Mouse (Mus musculus) midbrain, embryonic 11.5 days (tissue): ENCODE data around the gene Gm4756. TPM values are rescaled to one million over a fixed set of nuclear protein-coding genes. Genes with fewer than 3 reads are reported as not detected.
A peak's percentile ranks its signal among the peaks of the same experiment; 100 is the strongest.

Experiments used
- ATAC-seq: fragments of 200-750 bp; cut with Nextera tagmentation; 2 replicates; pipeline ENCODE4 v1.8.0; 2017; ENCODE audit warnings: moderate TSS enrichment, moderate library complexity; ENCODE audit not compliant: low FRiP score
- DNase-seq: peaks from one replicate; pipeline ENCODE4 v3.0.0; 2015; ENCODE audit warnings: low spot score; ENCODE audit errors: missing footprints
- H3K27ac ChIP-seq: fragments of 300-500 bp; sonication (generic); 2 replicates; pipeline ENCODE4 v1.5.1; 2014; ENCODE audit warnings: low read depth, low read length
- H3K27me3 ChIP-seq: fragments of 300-500 bp; sonication (generic); 2 replicates; pipeline ENCODE4 v1.6.1; 2014; ENCODE audit warnings: mild to moderate bottlenecking, low read length, moderate library complexity, mixed read lengths; ENCODE audit not compliant: control insufficient read depth, insufficient read depth
- H3K36me3 ChIP-seq: fragments of 300-500 bp; sonication (generic); 2 replicates; pipeline ENCODE4 v1.6.1; 2014; ENCODE audit warnings: mild to moderate bottlenecking, low read length, moderate library complexity, mixed read lengths; ENCODE audit not compliant: control insufficient read depth, insufficient read depth
- H3K4me1 ChIP-seq: fragments of 300-500 bp; sonication (generic); 2 replicates; pipeline ENCODE4 v1.6.1; 2014; ENCODE audit warnings: low read length; ENCODE audit not compliant: control insufficient read depth, insufficient read depth
- H3K4me2 ChIP-seq: fragments of 300-500 bp; sonication (generic); 2 replicates; pipeline ENCODE4 v1.6.1; 2014; ENCODE audit warnings: mild to moderate bottlenecking, moderate library complexity
- H3K4me3 ChIP-seq: fragments of 300-500 bp; sonication (generic); 2 replicates; pipeline ENCODE4 v1.5.1; 2014; ENCODE audit warnings: low read depth, low read length
- H3K9ac ChIP-seq: fragments of 300-500 bp; sonication (generic); 2 replicates; pipeline ENCODE4 v1.6.1; 2014; ENCODE audit warnings: low read length
- H3K9me3 ChIP-seq: fragments of 300-500 bp; sonication (generic); 2 replicates; pipeline ENCODE4 v1.6.1; 2016; ENCODE audit warnings: low read length; ENCODE audit not compliant: control insufficient read depth
- WGBS: fragments of 180-500 bp; shearing (Covaris S2); extraction: QIAGEN DNeasy Blood & Tissue Kit; methylation state at CpG from one replicate; pipeline ENCODE4 v1.1.7; 2014; 5-methylcytosine and 5-hydroxymethylcytosine counted together
- polyA plus RNA-seq: library from polyadenylated mRNA; unstranded; fragments of >200 nt; fragmentation: Nextera tagmentation; extraction: Ambion mirVana; gene quantifications from 2 replicates; pipeline ENCODE4 v1.2.1, GENCODE M21; 2014

The Gm4756 gene
- polyA plus RNA-seq, 1 experiment from 2014 or later: not detected

DNA sequence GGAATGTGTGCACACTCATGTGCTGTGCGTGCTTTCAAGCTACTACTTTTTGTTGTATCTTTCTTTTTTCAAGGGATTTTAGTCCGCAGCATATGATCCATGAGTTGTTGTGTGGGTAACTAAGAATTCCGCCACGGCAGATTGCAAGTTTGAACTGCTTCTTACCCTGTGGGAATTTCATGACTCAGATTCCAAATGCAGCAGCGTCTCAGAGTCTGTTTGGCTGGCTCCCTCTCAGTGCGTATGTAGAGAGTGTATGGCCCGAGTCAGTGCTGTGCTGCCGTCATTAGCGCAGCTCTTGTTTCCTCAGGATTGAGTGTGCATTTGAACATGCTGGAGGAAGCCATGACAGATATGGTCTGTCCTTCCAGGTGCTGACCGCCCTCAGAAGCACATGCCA is 110.9 kb downstream of the Gm4756 start:
- Histone ChIP-seq H3K27me3 (no peaks in the 10 kb centered on the region), H3K36me3 (no peaks in the 10 kb centered on the region), H3K4me2 (no peak overlapping the region), H3K9ac (no peak overlapping the region), H3K9me3 (no peaks in the 10 kb centered on the region), H3K4me3 (no peak overlapping the region), H3K27ac (no peak overlapping the region), H3K4me1 (peaks cover 2% of the 10 kb centered on the region; the same call in 1 of the 2 replicates)
- WGBS: 92% methylated on average over 10 of the region's 10 CpGs
- ATAC-seq (no peak), DNase-seq (no peak)

DNA sequence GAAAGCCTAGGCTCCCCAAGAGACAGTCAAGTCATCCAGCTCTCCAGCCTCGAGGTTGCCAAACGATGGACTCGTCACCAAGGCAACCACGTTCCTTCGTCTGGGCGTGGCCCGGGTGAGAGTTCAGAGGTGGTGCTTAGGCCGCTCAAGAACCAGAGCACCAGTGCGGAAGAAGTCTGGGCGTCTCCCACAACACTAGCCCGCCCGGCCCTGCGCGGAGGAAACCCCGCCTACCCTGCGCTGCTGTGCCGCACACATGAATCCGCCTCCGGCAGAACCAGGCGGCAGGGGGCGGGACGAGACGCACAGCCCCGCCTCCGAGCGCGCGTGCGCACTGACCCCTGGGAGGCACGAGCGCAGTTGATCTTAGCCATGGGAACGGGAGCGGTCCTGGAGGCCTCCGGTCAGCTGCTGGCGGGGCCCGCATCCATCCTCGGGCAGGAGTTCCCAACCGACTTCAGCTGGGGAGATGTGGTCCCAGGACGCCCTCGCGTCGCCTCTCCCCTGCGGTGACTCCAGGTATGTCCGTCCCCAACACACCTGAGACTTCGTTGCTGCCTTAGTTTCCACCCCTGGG is 113.4 kb downstream of the Gm4756 start, which contains the start of gene Pcnx4:
Gene Pcnx4 (plus strand): TSS at position 363 of the 577 bp plus-strand sequence.
- peak within 1 kb of the TSS; percentile 57 for H3K4me2 ChIP-seq
- H3K9me3 ChIP-seq: no peaks in the 10 kb centered on the region
- H3K27ac ChIP-seq: no peak within 1 kb of the TSS
- under 1% methylated on average over 45 of the region's 45 CpGs for WGBS
- peaks cover 2% of the 10 kb centered on the region; the same call in 1 of the 2 replicates for H3K4me1 ChIP-seq
- H3K36me3 ChIP-seq: no peaks in the 10 kb centered on the region
- H3K9ac ChIP-seq: peak within 1 kb of the TSS; percentile 78
- DNase-seq: peak; percentile 100
- H3K4me3 ChIP-seq: peak within 1 kb of the TSS; percentile 65
- peak; percentile 100 for ATAC-seq
- no peaks in the 10 kb centered on the region for H3K27me3 ChIP-seq

DNA sequence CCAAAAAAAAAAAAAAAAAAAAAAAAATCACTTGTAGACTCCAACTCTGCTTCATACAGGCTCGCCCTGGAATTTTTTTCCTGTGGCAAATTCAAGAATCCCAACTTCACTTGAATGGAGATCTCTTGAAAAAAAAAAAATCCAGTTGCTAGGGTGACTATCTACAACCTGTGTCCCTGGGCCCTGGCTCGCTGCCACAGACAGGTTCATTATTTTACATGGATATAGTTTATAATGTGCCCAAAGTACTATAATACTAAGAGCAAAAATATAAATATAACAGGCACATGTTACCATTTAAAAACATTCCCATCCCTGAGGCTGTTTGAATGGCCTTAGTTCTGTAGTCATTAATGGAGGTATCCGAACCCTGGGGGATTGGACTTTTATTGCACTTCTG is 113.9 kb downstream of the Gm4756 start:
- H3K27me3 ChIP-seq: no peaks in the 10 kb centered on the region
- H3K4me3 ChIP-seq: peak overlapping the region; percentile 65
- peak overlapping the region; percentile 57 for H3K4me2 ChIP-seq
- H3K9me3 ChIP-seq: no peaks in the 10 kb centered on the region
- no peak for ATAC-seq
- H3K36me3 ChIP-seq: no peaks in the 10 kb centered on the region
- peak; percentile 85 for DNase-seq
- peak overlapping the region; percentile 24; the same call in 1 of the 2 replicates for H3K9ac ChIP-seq
- peaks cover 2% of the 10 kb centered on the region; the same call in 1 of the 2 replicates for H3K4me1 ChIP-seq
- no peak overlapping the region for H3K27ac ChIP-seq
- 44% methylated on average over 3 of the region's 3 CpGs for WGBS

DNA sequence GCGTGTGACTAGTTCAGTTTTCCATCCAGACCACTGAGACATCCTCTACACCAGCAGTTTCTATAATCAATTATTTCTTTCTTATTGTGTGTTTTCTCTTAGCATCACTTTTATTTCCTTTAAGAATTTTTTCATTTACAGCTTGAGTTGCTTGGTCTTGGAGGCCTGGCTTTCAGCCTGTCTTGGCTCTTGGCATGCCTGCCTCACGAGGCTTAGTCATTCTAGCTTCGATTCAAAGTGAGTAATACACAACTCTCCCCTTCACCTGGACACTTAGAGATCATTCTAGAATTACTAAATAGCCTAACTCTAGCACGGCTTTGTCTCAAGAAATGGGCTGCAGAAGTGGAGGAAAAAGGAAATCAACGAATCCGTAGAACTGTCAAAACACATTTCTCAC is 115.5 kb downstream of the Gm4756 start:
- DNase-seq (no peak), ATAC-seq (no peak)
- no peaks in the 10 kb centered on the region for H3K27me3 ChIP-seq
- H3K27ac ChIP-seq: no peak overlapping the region
- WGBS: 89% methylated on average over 6 of the region's 6 CpGs
- no peaks in the 10 kb centered on the region for H3K9me3 ChIP-seq
- peaks cover 2% of the 10 kb centered on the region; the same call in 1 of the 2 replicates for H3K4me1 ChIP-seq
- no peaks in the 10 kb centered on the region for H3K36me3 ChIP-seq
- no peak overlapping the region for H3K4me2 ChIP-seq
- H3K4me3 ChIP-seq: no peak overlapping the region
- H3K9ac ChIP-seq: no peak overlapping the region

DNA sequence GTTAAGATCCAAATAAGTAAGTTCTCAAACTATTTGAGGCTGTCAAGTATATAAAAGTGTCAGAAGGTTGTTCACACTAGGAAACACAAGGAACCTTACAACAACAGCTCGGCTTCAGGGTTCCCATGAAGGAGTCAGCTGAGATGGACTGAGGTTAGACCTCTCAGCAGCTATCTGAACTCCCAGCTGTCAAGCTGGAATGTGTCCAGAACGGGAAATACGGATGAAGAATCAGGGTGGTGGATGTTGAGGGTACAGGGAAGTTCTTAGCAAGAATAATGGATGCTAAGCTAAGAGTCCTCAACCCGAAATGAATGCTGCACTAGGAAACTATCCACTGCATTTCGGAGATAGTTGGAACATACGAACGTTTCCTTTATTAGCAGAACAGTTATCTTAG is 117.2 kb downstream of the Gm4756 start:
- H3K9me3 ChIP-seq: no peaks in the 10 kb centered on the region
- H3K4me1 ChIP-seq: peaks cover 2% of the 10 kb centered on the region; the same call in 1 of the 2 replicates
- no peaks in the 10 kb centered on the region for H3K36me3 ChIP-seq
- DNase-seq: no peak
- H3K4me3 ChIP-seq: no peak overlapping the region
- no peaks in the 10 kb centered on the region for H3K27me3 ChIP-seq
- H3K27ac ChIP-seq: no peak overlapping the region
- H3K9ac ChIP-seq: no peak overlapping the region
- no peak overlapping the region for H3K4me2 ChIP-seq
- WGBS: 87% methylated on average over 7 of the region's 7 CpGs
- no peak for ATAC-seq

Other genes starting within 250 kb of the Gm4756 start
- gene Rtn1, start 240.6 kb downstream of the Gm4756 start, polyA plus RNA-seq: 332 and 335 TPM in 2 replicates
- gene Lrrc9, start 207.8 kb downstream of the Gm4756 start, polyA plus RNA-seq: 1.5 and 1.9 TPM in 2 replicates
- 15.0 and 16.7 TPM in 2 replicates for gene Pcnx4, start 113.3 kb downstream of the Gm4756 start, polyA plus RNA-seq
- gene Dhrs7, start 15.2 kb upstream of the Gm4756 start, polyA plus RNA-seq: 12.4 and 12.8 TPM in 2 replicates
- 70.6 and 77.5 TPM in 2 replicates for gene Ppm1a, start 107.8 kb upstream of the Gm4756 start, polyA plus RNA-seq